Mouse (Mus musculus) lung, embryonic 14.5 days (tissue): ENCODE measurements at regions not wholly inside any gene's neighbourhood (a gene's known extent, or its start where the extent isn't known, plus 50 kb on each side); places are given as distances from the start of the nearest gene placed in this dataset.
A peak's percentile ranks its signal among the peaks of the same experiment; 100 is the strongest.

Source experiments
- ATAC-seq: fragments of 200-750 bp; cut with Nextera tagmentation; 2 replicates; pipeline ENCODE4 v1.8.0; 2017; ENCODE audit warnings: mild to moderate bottlenecking, moderate TSS enrichment, moderate library complexity; ENCODE audit not compliant: insufficient read depth
- DNase-seq: peaks from one replicate; pipeline ENCODE4 v3.0.0-alpha.2; 2015
- H3K27ac ChIP-seq: fragments of 300-500 bp; sonication (generic); 2 replicates; pipeline ENCODE4 v1.5.1; 2014; ENCODE audit warnings: low read depth, mild to moderate bottlenecking, moderate library complexity
- H3K27me3 ChIP-seq: fragments of 300-500 bp; sonication (generic); 2 replicates; pipeline ENCODE4 v1.6.1; 2014; ENCODE audit warnings: low read length, control low read depth; ENCODE audit not compliant: insufficient read depth
- H3K36me3 ChIP-seq: fragments of 300-500 bp; sonication (generic); 2 replicates; pipeline ENCODE4 v1.6.1; 2014; ENCODE audit warnings: control low read depth; ENCODE audit not compliant: insufficient read depth
- H3K4me1 ChIP-seq: fragments of 300-500 bp; sonication (generic); 2 replicates; pipeline ENCODE4 v1.6.1; 2014; ENCODE audit warnings: antibody characterized with exemption, control low read depth; ENCODE audit not compliant: insufficient read depth
- H3K4me2 ChIP-seq: fragments of 300-500 bp; sonication (generic); 2 replicates; pipeline ENCODE4 v1.6.1; 2014; ENCODE audit warnings: mild to moderate bottlenecking
- H3K4me3 ChIP-seq: fragments of 300-500 bp; sonication (generic); 2 replicates; pipeline ENCODE4 v1.5.1; 2014; ENCODE audit warnings: low read depth, low read length
- H3K9ac ChIP-seq: fragments of 300-500 bp; sonication (generic); 2 replicates; pipeline ENCODE4 v1.6.1; 2014
- H3K9me3 ChIP-seq: fragments of 300-500 bp; sonication (generic); 2 replicates; pipeline ENCODE4 v1.6.1; 2016; ENCODE audit warnings: low read depth, low read length, control low read depth
- CTCF ChIP-seq: IDR thresholded peaks from 2 replicates; pipeline ENCODE4 v1.5.1; 2016; ENCODE audit warnings: antibody characterized with exemption, low read depth
- WGBS: fragments of 180-500 bp; shearing (Covaris S2); extraction: QIAGEN DNeasy Blood & Tissue Kit; methylation state at CpG from one replicate; pipeline ENCODE4 v1.1.7; 2014; 5-methylcytosine and 5-hydroxymethylcytosine counted together

DNA sequence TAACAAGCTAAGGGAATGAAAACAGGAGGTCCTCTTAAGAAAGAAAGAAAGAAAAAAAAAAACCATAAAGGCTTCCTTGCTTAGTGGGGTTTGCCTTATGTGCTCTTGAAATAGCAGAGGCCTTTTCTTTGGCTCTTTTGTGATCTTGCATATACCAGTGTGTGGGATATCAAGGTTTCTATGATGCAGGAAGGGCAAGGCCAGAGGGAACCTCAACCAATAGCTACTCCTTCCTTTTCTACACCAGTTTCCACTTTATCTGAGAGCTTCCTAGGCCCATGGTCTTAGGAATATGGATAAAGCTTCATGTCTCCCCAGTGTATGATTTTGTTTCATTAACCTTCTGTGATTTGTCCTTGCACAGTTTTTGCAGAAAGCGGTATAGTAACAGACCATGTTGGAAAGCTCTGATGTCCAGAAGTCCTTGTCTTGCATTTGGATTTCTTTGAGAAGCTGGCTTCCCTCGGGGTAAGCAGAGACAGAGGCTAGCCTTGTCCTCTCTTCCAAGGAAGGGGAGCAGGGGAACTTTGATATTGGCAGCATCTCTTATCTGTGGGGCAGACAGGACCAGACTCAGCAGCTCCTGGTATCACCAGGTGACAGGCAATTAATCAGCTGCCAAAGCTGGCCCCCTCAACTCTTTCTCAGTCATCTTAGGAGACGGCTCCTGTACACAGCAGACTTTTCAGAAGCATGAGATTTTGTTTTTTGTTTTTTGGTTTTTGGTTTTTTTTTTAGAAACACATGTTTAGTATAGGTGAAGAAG is 95.7 kb upstream of the Gpr139 start:
- no peak for ATAC-seq
- WGBS, result 48% methylated on average over 3 of the region's 3 CpGs
- TF ChIP-seq CTCF, result no peak

DNA sequence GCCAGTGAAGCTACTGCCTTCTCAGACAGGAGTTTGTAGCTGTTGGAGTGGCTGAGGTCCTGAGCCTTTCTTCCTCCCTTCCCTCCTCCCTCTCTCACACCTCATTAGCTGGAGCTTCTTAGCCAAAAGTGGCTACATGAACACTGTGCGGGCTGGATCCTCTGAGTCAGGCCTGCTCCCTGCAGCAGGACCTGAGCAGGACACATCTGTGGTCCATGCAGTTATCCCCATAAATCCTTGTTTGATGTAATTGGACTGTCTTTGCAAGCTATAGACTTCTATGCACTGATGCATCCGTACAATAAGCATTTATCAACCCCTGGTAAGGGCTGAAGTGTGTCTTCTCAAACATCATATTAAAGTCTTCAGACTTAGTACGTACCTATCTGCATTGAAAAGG is 88.2 kb upstream of the Gpr139 start:
- Histone ChIP-seq H3K4me3 (no peak overlapping the region), H3K36me3 (no peaks in the 10 kb centered on the region), H3K9me3 (no peaks in the 10 kb centered on the region), H3K9ac (no peak overlapping the region), H3K27ac (no peak overlapping the region), H3K4me1 (no peaks in the 10 kb centered on the region), H3K27me3 (no peaks in the 10 kb centered on the region), H3K4me2 (no peak overlapping the region)
- no peak for TF ChIP-seq CTCF
- ATAC-seq (no peak), DNase-seq (peak; percentile 5)
- WGBS, result 66% methylated on average over 3 of the region's 3 CpGs

More for the DNA sequence above, 95.7 kb upstream of the Gpr139 start:
- Histone ChIP-seq H3K9me3 (no peaks in the 10 kb centered on the region), H3K36me3 (no peaks in the 10 kb centered on the region), H3K27ac (no peak overlapping the region), H3K4me2 (no peak overlapping the region), H3K9ac (no peak overlapping the region), H3K4me3 (no peak overlapping the region), H3K27me3 (no peaks in the 10 kb centered on the region), H3K4me1 (no peaks in the 10 kb centered on the region)
- DNase-seq, result no peak

DNA sequence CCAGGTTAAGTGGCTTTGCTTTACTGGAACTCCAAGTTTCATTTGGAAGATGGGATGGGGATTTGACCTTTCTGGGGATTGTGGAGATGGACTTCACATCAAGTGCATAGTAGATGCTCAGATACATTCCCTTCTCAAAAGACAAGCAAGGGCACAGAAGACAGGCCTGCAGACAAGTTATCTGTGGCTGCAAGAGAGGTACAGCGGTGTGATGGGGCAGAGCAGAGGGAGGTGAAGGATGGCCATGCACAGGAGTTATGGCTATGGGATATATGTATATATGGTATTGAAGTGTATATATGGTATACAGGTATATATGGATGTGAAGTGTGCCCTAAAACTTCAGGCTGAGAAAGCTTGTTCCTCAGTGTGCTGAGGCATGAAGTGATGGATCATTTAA is 87.0 kb upstream of the Gpr139 start:
- ATAC-seq (no peak), DNase-seq (no peak)
- 75% methylated on average over 1 of the region's 1 CpGs for WGBS
- Histone ChIP-seq H3K27me3 (no peaks in the 10 kb centered on the region), H3K9me3 (no peaks in the 10 kb centered on the region), H3K9ac (no peak overlapping the region), H3K36me3 (no peaks in the 10 kb centered on the region), H3K27ac (no peak overlapping the region), H3K4me3 (no peak overlapping the region), H3K4me2 (no peak overlapping the region), H3K4me1 (no peaks in the 10 kb centered on the region)
- TF ChIP-seq CTCF, result no peak

DNA sequence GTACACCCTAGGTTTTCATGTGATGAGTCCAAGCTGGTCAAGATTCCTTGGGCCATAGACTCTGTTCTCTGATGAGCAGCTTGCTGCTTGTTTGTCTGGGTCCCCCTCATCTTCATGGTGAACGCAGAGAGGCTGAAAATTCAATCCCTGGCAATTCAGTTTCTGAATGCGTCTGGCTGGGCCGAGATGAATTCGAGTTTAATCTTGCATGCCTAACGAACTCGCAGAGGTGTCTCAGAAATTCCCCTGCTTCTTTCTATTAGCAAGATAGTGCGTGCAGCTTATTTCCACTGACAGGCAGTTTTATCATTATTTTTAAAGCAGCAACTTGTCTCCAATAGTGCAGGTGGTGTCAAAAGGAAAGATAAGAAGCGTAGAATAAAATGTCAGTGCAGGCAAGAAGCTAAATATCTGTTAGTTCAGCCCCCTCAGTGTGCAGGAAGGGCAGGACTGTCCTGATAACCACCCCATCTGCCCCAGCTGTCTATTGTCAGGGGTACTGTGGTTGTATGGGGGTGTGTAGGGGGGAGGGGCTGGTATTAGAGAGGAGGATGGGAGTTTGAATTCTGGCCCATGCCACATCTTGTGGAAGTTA is 86.5 kb upstream of the Gpr139 start:
- 65% methylated on average over 8 of the region's 8 CpGs for WGBS
- Histone ChIP-seq H3K27ac (no peak overlapping the region), H3K4me1 (no peaks in the 10 kb centered on the region), H3K27me3 (no peaks in the 10 kb centered on the region), H3K36me3 (no peaks in the 10 kb centered on the region), H3K4me2 (no peak overlapping the region), H3K4me3 (no peak overlapping the region), H3K9ac (no peak overlapping the region), H3K9me3 (no peaks in the 10 kb centered on the region)
- TF ChIP-seq CTCF, result no peak
- ATAC-seq (0 out of 2 replicates have a peak, but pooled peaks have one; percentile 41), DNase-seq (no peak)

DNA sequence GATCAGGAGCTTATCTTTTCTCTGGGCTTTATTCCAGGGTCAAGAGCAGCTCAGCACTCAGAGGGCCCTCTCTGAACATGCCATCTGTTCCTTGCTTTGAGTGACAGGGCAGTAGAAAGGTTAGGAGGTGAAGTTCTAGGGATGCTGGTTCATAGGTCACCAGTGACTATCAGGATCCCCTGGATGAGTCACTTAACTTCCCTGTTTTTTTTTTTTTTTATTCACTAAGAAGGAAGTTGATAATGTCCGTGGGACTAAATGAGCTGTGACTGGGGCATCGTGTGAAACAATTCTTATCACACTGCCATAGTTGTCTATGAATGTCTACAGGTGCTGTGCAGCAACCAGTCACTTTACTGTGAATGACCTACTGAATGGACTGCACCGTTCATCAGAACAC is 73.8 kb upstream of the Gpr139 start:
- Histone ChIP-seq H3K27ac (no peak overlapping the region), H3K9ac (no peak overlapping the region), H3K9me3 (no peaks in the 10 kb centered on the region), H3K36me3 (no peaks in the 10 kb centered on the region), H3K4me1 (no peaks in the 10 kb centered on the region), H3K27me3 (no peaks in the 10 kb centered on the region), H3K4me2 (no peak overlapping the region), H3K4me3 (no peak overlapping the region)
- ATAC-seq (no peak), DNase-seq (no peak)
- WGBS, result 53% methylated on average over 3 of the region's 3 CpGs
- no peak for TF ChIP-seq CTCF

DNA sequence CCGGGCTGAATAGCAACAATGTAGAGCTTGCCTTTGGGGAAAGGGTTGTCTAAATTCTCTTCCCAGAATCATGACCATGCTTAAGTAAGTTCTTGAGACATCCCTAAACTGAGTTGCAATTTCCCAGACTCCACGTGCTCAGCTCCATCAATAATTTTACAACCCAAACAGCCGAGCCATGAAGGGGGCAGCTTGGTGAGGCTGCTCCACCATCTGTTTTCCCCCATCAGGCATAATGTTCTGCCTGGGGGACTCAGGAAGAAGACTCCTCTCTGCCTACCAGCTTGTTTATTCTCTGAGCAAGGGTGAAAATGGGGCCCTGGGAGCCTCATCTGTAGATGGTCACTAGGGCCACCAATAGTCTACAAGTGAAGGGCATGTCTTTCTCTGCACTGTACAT is 72.5 kb upstream of the Gpr139 start:
- H3K27ac ChIP-seq, result no peak overlapping the region
- 87% methylated on average over 3 of the region's 3 CpGs for WGBS
- H3K36me3 ChIP-seq, result no peaks in the 10 kb centered on the region
- DNase-seq (no peak), ATAC-seq (no peak)
- no peak overlapping the region for H3K4me2 ChIP-seq
- H3K4me3 ChIP-seq, result no peak overlapping the region
- no peaks in the 10 kb centered on the region for H3K27me3 ChIP-seq
- H3K9ac ChIP-seq, result no peak overlapping the region
- no peaks in the 10 kb centered on the region for H3K9me3 ChIP-seq
- TF ChIP-seq CTCF, result no peak
- H3K4me1 ChIP-seq, result no peaks in the 10 kb centered on the region

DNA sequence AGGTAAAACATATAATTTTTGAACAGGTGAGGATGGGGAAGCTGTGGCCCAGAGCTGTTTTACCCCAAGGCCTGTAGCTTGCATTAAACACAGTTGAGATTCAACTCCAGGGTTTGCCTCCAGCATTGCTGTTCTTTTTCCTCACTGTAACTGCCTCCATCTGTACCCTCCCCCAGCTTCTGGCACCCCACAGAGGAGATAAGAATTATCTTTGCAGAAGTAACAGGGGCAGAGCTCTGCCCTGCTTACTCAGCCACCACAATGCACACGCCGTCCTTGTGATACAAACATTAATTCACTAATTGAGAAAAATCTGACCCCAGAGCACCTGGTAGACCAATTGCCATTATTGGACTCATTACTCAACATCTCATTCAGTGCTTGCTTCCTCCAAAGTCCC is 68.3 kb upstream of the Gpr139 start:
- H3K27ac ChIP-seq, result no peak overlapping the region
- no peaks in the 10 kb centered on the region for H3K36me3 ChIP-seq
- no peak overlapping the region for H3K4me3 ChIP-seq
- H3K9me3 ChIP-seq, result no peaks in the 10 kb centered on the region
- no peaks in the 10 kb centered on the region for H3K4me1 ChIP-seq
- no peak for ATAC-seq
- no peaks in the 10 kb centered on the region for H3K27me3 ChIP-seq
- DNase-seq, result no peak
- no peak overlapping the region for H3K9ac ChIP-seq
- no peak overlapping the region for H3K4me2 ChIP-seq
- 43% methylated on average over 2 of the region's 2 CpGs for WGBS
- TF ChIP-seq CTCF, result no peak
